Mouse (Mus musculus) layer of hippocampus, adult 9-11 months (tissue): ENCODE measurements at regions not wholly inside any gene's neighbourhood (a gene's known extent, or its start where the extent isn't known, plus 50 kb on each side); places are given as distances from the start of the nearest gene placed in this dataset.

Experiments used
- DNase-seq: peaks from one replicate; pipeline ENCODE4 v3.0.0; 2022

DNA sequence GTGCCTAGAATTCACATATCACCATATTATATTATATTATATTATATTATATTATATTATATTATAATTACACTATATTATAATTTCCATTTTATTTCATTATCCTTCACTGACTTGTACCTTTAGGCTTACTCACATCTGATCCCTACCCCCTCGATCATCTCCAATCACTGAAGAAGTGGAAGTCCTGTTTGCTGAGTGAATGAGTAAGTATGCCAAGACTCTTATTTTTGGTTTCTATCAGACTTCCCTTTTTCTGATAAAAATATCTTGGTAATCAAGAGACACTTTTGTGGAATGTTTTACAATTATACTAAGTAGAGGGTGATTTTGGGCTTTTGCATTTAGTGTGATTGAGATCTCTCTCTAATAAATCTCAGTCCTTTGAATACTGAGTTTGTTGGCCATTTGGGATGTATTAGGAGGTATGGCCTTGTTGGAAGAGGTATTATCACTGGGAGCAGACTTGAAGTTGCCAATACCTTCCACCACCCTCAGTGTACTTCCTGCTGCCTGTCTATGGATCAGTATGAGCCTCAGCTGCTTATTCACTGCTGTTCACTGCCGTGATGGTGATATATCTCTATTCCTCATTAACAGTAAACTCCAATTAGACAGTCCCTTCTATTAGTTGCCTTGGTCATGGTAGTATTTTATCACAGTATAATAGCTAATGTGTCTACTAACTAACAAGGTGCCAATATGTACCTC, 665.3 kb downstream of the Adgrl2 start:
- no peak for DNase-seq

DNA sequence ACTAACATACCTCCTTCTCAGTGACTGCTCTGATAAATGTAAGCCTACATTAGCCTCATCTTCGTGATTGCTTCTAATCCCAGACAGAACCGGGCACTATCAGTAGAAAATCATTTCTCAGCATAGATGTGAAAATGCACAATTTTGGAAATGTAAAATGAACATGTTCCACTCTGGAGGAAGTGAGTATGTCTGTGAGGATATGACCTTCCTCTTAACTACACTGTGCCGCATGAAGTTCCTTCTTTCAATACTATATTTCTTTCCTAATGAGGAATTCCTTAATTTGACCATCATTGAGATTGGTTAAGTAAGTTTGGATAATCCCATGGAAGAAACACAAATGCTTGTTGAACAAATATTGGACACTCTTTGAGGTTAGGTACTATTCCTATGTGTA, 668.5 kb downstream of the Adgrl2 start:
- DNase-seq = no peak

DNA sequence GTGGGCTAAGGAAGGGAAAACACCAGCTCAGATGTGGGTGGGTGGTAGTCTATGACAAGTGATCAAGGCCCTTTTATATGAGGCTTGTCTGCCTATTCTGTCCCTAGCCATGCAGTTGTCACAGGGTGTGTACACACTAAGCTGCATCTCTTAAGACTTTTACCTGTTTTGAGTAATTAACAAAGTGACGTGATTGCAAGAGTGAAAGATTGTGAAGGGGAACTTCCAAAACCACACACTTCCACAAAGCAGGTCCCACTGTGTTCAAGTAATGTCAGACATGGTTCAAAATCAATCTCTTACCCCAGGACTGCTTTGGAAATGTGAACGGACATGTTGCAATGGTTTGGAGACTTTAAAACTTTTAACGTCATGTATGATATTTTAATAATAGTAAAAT, 674.2 kb downstream of the Adgrl2 start:
- no peak for DNase-seq

GRCm38 (mm10) chr3:148315286-148315685, 675.1 kb downstream of the Adgrl2 start:
- DNase-seq = peak; percentile 15

DNA sequence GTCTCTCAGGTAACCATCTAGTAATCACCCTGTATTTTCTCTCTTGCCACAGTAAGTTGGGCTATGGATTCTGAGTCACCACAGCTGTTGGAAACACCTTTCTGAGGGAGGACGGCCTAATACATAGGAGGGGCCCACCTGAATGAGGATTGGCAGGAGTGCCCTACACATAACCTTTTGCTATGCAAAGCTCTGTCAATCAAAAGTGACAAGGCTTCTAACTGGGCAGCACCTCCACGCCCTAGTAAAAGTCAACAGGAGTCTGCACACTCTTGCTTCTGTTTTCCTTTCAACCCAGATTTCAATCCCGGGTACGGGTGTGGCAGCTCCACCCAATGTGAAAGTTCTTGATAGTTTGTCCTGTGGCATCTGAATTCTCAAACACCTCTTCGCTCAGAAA, 694.8 kb downstream of the Adgrl2 start:
- DNase-seq = no peak

GRCm38 (mm10) chr3:148278978-148279377, 711.4 kb downstream of the Adgrl2 start:
- no peak for DNase-seq

GRCm38 (mm10) chr3:148272159-148272848, 718.1 kb downstream of the Adgrl2 start:
- no peak for DNase-seq

GRCm38 (mm10) chr3:148268812-148269211, 721.5 kb downstream of the Adgrl2 start:
- no peak for DNase-seq

- no peak for DNase-seq
These were observed 731.1 kb downstream of the Adgrl2 start for GRCm38 (mm10) chr3:148259211-148259610.

DNA sequence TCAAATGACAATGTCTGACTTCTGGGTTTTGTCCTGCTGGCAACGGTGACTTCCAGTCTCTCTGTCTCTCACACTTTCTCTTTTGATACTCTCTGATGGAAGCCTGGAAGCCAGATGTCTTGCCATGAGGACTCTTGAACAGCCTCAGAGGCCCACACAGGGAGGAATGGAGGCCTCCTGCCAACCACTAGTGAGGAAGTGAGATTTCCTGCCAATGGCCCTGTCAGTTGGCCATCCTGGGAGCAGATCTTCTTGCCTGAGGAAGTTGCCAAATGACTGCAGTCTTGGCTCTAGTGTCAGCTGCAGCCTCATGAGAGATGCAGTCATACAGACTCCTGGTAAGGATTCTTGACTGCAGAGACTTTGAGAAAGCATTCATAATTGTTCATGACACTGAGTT, 741.7 kb downstream of the Adgrl2 start:
- no peak for DNase-seq

DNA sequence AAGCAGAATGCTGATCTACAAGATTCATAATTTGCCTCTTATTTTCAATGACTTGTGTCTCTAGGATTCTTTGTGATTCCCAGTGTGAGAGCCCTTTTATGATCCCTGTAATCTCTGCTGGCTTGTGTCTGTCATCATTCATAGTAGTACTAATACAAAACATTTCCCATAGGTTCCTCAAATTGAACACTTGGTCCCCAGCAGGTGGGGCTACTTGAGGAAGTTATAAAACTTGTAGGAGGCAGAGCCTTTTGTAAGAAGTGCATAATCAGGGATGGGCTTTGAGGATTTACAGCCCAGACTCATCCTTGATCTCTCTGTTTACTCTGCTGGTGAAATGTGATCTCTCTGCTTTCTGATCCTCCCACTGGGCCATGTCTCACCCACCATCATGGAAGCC, 743.6 kb downstream of the Adgrl2 start:
- no peak for DNase-seq

GRCm38 (mm10) chr3:148238093-148238492, 752.3 kb downstream of the Adgrl2 start:
- DNase-seq = no peak

DNA sequence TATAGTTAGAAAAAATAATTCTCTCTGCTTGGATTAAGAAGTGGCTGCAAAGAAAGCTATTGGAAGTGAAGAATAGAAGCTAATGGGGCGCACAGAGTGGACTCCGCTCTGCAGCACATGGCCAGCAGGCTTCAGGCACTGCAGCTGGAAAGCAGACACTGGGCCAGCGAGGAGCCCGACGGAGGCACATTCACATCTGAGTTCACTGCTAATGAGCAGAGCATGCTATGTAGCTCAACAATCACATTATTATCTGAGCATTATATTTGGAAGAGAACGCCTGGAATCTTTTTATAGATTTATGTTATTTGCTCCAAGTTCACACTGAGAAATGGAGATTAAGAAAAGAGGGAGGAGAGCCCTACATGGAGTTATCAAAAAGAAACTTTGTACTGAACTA, 752.8 kb downstream of the Adgrl2 start:
- DNase-seq = no peak

DNA sequence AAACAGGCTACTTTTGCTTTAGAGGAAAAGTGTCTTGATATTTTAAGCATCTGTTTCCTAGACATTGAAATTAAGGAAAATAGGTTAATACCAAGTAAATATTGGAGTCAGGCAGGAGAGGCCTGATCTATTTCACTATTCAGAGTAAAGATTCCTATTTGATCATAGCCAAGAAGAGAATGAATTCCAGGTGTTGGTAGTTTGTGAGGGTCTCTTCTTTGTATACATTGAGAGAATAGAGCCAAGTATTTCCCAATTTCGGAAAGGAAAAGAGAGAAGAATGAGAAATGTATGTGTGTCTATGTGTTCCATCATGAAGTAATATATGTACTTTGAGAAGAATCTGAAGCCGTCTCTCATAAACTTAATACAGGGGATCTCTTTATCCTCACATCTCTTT, 756.7 kb downstream of the Adgrl2 start:
- DNase-seq = no peak

DNA sequence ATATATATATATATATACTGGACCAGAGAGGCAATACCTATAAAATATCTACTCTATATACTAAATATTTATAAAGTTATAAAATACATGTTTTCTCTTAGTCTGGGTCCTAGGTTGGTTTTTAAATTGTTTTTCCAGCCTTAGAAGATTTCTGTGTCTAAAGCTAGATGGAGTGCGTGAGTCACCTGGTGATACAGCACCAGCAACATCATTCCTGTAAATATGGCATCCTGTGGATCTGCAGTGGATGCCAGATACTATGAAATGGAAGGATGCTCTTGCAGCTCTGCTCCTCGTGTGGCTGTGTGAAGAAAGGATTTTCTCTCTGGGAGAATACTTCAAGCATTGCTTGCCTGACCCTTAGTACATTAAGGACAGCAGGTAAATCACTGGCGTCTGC, 761.2 kb downstream of the Adgrl2 start:
- no peak for DNase-seq

GRCm38 (mm10) chr3:148228002-148228707, 762.2 kb downstream of the Adgrl2 start:
- no peak for DNase-seq

DNA sequence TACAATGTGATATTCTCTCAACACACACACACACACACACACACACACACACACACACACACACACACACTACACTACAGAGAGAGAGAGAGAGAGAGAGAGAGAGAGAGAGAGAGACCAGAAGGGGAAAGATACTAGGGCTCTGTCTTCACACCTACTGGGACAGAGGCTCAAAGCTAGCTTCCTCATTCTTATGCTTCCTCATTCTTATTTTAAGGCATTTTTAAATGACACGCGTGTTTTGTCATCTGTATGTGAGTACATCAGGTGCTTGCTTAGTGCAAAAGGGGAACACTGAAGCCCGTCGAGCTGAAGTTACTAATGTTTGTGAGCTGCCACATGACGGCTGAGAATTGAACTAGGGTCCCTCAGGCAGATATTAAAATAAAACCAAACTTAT, 769.5 kb downstream of the Adgrl2 start:
- DNase-seq = no peak

- no peak for DNase-seq
These were observed 770.2 kb downstream of the Adgrl2 start for GRCm38 (mm10) chr3:148220024-148220590.

DNA sequence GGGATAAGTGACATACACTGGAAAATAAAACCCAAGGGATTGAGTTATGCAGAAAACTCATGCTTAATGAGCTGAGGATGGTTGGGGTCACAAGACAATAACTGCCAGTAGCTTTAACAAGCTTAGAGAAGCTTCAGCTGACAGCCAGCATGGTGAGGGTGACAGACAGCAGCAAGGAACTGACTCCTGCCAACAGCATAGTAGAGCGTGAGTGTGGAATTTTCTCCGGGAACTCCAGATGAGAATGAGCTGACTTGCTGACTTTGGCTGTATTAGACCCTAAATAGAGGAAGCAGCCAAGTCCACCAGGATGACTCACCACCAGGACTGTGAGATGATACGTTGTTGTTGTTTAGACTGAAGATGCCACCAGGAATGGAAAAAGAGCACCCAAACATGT, 788.2 kb downstream of the Adgrl2 start:
- DNase-seq = no peak

- DNase-seq = no peak
These were observed 803.7 kb downstream of the Adgrl2 start for GRCm38 (mm10) chr3:148186704-148187103.

GRCm38 (mm10) chr3:148167556-148167955, 822.8 kb downstream of the Adgrl2 start:
- DNase-seq = no peak

DNA sequence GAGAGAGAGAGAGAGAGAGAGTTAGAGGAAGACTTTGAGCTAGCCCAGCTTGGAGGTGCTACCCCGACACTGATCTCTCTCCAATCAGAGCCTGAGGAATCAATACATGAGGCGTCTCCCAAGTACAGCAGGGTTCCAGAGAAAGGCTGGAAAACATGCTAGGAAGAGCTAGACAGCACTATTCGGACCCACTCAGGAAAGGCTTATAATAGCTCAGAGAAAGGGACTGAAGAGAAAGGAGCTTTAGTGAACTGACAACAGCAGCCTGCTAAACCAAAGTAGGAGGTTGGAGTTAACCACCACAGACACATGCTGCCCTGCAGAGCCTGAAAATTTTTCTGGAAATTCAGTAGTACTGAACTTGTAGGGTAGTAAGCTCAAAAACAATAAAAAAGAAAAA, 831.3 kb downstream of the Adgrl2 start:
- no peak for DNase-seq

GRCm38 (mm10) chr3:148158533-148158932, 831.8 kb downstream of the Adgrl2 start:
- DNase-seq = no peak

DNA sequence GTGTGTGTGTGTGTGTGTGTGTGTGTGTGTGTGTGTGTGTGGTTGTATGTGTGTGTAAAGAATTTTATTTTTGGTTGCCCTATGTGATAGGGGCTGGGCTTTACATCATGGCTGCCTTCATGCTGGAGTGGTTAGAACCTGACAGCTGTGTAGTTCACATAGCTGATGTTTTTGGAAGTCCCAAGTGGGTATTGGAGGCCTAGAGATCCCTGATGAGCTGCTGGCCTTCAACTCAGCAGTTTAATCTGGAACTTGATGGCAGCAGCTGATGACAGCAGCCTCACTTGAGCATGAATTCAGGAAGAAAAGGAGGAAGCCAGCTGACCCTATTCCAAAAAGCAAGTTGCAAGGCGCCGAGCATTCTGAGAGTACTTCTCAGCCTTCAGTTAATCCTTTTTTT, 846.6 kb downstream of the Adgrl2 start:
- no peak for DNase-seq
